Mouse (Mus musculus) MEL (cell line): ENCODE measurements around the gene Akap17b. TPM values are rescaled to one million over a fixed set of nuclear protein-coding genes. Genes with fewer than 3 reads are reported as not detected.

Source experiments
- DNase-seq: peaks from one replicate; pipeline ENCODE4 v3.0.0; 2011; ENCODE audit warnings: low read depth, low spot score
- H3K27ac ChIP-seq: 2 replicates; pipeline ENCODE4 v1.5.1; 2012; ENCODE audit warnings: low read depth, mild to moderate bottlenecking, control low read depth, low read length, moderate library complexity; ENCODE audit not compliant: control insufficient read depth
- H3K27me3 ChIP-seq, 2 experiments: fragments of 150-350 bp in 1 of 2; sonication (generic) in 1 of 2; 2 replicates each; pipeline ENCODE4 v1.6.1; 2012; ENCODE audit warnings: low read length in 2 of 2, mild to moderate bottlenecking in 2 of 2, improper control_type of control experiment in 1 of 2, moderate library complexity in 1 of 2; ENCODE audit not compliant: insufficient read depth in 2 of 2, control insufficient read depth in 1 of 2
- H3K36me3 ChIP-seq, 2 experiments: 2 replicates each; pipeline ENCODE4 v1.6.1; 2012 to 2014; ENCODE audit warnings: low read length in 2 of 2, improper control_type of control experiment in 1 of 2, inconsistent platforms in 1 of 2, mild to moderate bottlenecking in 1 of 2; ENCODE audit not compliant: insufficient read depth in 2 of 2, control insufficient read depth in 1 of 2
- H3K4me1 ChIP-seq, 2 experiments: fragments of 150-350 bp in 1 of 2; sonication (generic) in 1 of 2; 2 replicates each; pipeline ENCODE4 v1.6.1; 2012; ENCODE audit warnings: low read length in 2 of 2, improper control_type of control experiment in 1 of 2, mild to moderate bottlenecking in 1 of 2; ENCODE audit not compliant: insufficient read depth in 2 of 2, control insufficient read depth in 1 of 2
- H3K4me3 ChIP-seq, 2 experiments: fragments of 150-350 bp in 1 of 2; sonication (generic) in 1 of 2; 2 replicates each; pipeline ENCODE4 v1.5.1; 2012; ENCODE audit warnings: low read depth in 2 of 2, low read length in 2 of 2, mild to moderate bottlenecking in 2 of 2, moderate library complexity in 2 of 2, control low read depth in 1 of 2, improper control_type of control experiment in 1 of 2; ENCODE audit not compliant: control insufficient read depth in 1 of 2, insufficient read depth in 1 of 2
- H3K79me2 ChIP-seq: 2 replicates; pipeline ENCODE4 v1.6.1; 2012; ENCODE audit warnings: mild to moderate bottlenecking, low read length, moderate library complexity; ENCODE audit not compliant: control insufficient read depth, poor library complexity, insufficient read depth
- H3K9ac ChIP-seq: 2 replicates; pipeline ENCODE4 v1.6.1; 2012; ENCODE audit warnings: low read depth, mild to moderate bottlenecking, control low read depth, low read length, moderate library complexity; ENCODE audit not compliant: control insufficient read depth, poor library complexity, severe bottlenecking
- H3K9me3 ChIP-seq: fragments of 150-350 bp; sonication (generic); replicated peaks from 2 replicates; pipeline ENCODE4 v1.6.1; 2012; ENCODE audit warnings: mild to moderate bottlenecking, low read length, improper control_type of control experiment, moderate library complexity; ENCODE audit not compliant: insufficient read depth
- CTCF ChIP-seq, 3 experiments: IDR thresholded peaks in 2 of 3; conservative IDR thresholded peaks in 1 of 3; 2 replicates each; pipeline ENCODE4 v1.5.1; 2011 to 2012; ENCODE audit warnings: low read length in 3 of 3, low read depth in 2 of 3, mild to moderate bottlenecking in 2 of 3, improper control_type of control experiment in 1 of 3, inconsistent platforms in 1 of 3, mixed read lengths in 1 of 3, moderate library complexity in 1 of 3; ENCODE audit not compliant: control insufficient read depth in 1 of 3, insufficient read depth in 1 of 3, poor library complexity in 1 of 3, severe bottlenecking in 1 of 3
- E2F4 ChIP-seq: IDR thresholded peaks from 2 replicates; pipeline ENCODE4 v1.6.1; 2011; ENCODE audit warnings: low read depth, low read length, improper control_type of control experiment, borderline replicate concordance
- GABPA ChIP-seq: IDR thresholded peaks from 2 replicates; pipeline ENCODE4 v1.6.1; 2012; ENCODE audit warnings: low read depth, mild to moderate bottlenecking, inconsistent platforms, low read length, improper control_type of control experiment, moderate library complexity
- MAX ChIP-seq: IDR thresholded peaks from 2 replicates; pipeline ENCODE4 v1.6.1; 2011; ENCODE audit warnings: low read length, improper control_type of control experiment
- MAZ ChIP-seq: IDR thresholded peaks from 2 replicates; pipeline ENCODE4 v1.6.1; 2012; ENCODE audit warnings: low read depth, mild to moderate bottlenecking, inconsistent platforms, low read length, improper control_type of control experiment
- MYC ChIP-seq: IDR thresholded peaks from 2 replicates; pipeline ENCODE4 v1.6.1; 2011; ENCODE audit warnings: low read depth, mild to moderate bottlenecking, low read length, improper control_type of control experiment, moderate library complexity
- RAD21 ChIP-seq: IDR thresholded peaks from 2 replicates; pipeline ENCODE4 v1.6.1; 2011; ENCODE audit warnings: mild to moderate bottlenecking, low read depth, low read length, improper control_type of control experiment
- SIN3A ChIP-seq: IDR thresholded peaks from 2 replicates; pipeline ENCODE4 v1.6.1; 2012; ENCODE audit warnings: low read length, improper control_type of control experiment, inconsistent platforms
- SMC3 ChIP-seq: IDR thresholded peaks from 2 replicates; pipeline ENCODE4 v1.6.1; 2011; ENCODE audit warnings: low read depth, low read length, improper control_type of control experiment
- TAL1 ChIP-seq: IDR thresholded peaks from 2 replicates; pipeline ENCODE4 v1.6.1; 2012; ENCODE audit warnings: mild to moderate bottlenecking, inconsistent platforms, low read length, moderate library complexity, mixed read lengths
- UBTF ChIP-seq: IDR thresholded peaks from 2 replicates; pipeline ENCODE4 v1.6.1; 2012; ENCODE audit warnings: low read depth, mild to moderate bottlenecking, inconsistent platforms, low read length, improper control_type of control experiment, moderate library complexity, borderline replicate concordance; ENCODE audit not compliant: insufficient read depth
- ZC3H11A ChIP-seq: IDR thresholded peaks from 2 replicates; pipeline ENCODE4 v1.6.1; 2012; ENCODE audit warnings: low read depth, mild to moderate bottlenecking, inconsistent platforms, low read length, improper control_type of control experiment
- ZKSCAN1 ChIP-seq: IDR thresholded peaks from 2 replicates; pipeline ENCODE4 v1.6.1; 2012; ENCODE audit warnings: low read depth, mild to moderate bottlenecking, inconsistent platforms, low read length, improper control_type of control experiment, moderate library complexity
- polyA plus RNA-seq, 2 experiments: library from polyadenylated mRNA; stranded (reverse) in 1 of 2; unstranded in 1 of 2; fragments of >175 nt in 1 of 2; fragments of >200 nt in 1 of 2; gene quantifications; 2 replicates each; pipeline versions ENCODE4 v1.2.1 to v1.2.4; 2012; ENCODE audit warnings: low replicate concordance in 2 of 2, low read depth in 1 of 2; ENCODE audit not compliant: insufficient read length in 2 of 2, insufficient read depth in 1 of 2, missing spikeins in 1 of 2
- total RNA-seq: library from RNA; depleted of rRNA; stranded (reverse); fragments of 300-350 nt; gene quantifications from 2 replicates; pipeline ENCODE4 v1.2.3, GENCODE M21; 2012

The Akap17b gene
- total and polyA plus RNA-seq, 3 experiments = 1.3 to 1.6 TPM; not detected in 1

DNA sequence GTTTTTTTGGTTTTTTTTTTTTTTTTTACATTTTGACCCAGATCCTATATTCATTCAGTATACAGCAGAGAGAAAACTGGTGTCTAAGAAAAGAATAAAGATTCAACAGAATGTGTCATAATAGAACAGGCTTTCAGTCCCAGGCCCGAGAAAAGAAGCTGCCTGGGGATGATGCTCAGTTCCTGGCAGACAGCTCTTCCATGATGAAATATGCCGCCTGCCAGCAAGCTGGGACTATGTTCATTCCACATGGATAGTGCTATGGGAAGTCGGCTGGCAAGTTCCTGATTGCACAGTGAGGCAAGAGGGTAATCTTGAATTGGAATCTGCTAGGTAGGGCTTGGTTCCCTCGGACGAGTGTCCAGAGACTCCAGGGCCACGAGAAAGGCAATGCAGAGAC, 5.1 kb downstream of the Akap17b start:
- Histone ChIP-seq H3K4me1 (no peaks in the 10 kb centered on the region), H3K79me2 (no peaks in the 10 kb centered on the region; the same call in 1 of the 2 replicates), H3K4me3 (no peak overlapping the region), H3K9ac (no peak overlapping the region), H3K36me3 (peaks cover 0 to 3% of the 10 kb centered on the region in 2 experiments; a peak in 2 of 4 replicates), H3K9me3 (no peaks in the 10 kb centered on the region), H3K27ac (no peak overlapping the region), H3K27me3 (no peaks in the 10 kb centered on the region)
- TF ChIP-seq UBTF = no peak
- no peak for TF ChIP-seq TAL1
- no peak for DNase-seq

DNA sequence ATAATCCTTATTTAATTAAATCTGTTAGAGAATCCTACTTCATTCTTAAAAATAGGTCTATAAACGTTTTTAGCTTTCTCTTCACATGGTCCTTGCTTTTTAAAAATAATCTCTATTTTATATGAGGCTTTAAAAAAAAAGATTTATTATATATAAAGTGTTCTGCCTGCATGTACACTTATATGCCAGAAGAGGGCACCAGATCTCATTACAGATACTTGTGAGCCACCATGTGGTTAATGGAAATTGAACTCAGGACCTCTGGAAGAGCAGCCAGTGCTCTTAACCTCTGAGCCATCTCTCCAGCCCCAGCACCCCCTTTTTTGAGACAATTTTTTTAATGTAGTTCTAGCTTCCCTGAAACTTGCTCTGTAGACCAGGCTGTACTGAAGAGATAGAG, 14.4 kb downstream of the Akap17b start:
- DNase-seq = peak; percentile 25
- Histone ChIP-seq H3K27me3 (no peaks in the 10 kb centered on the region), H3K79me2 (no peaks in the 10 kb centered on the region), H3K27ac (no peak overlapping the region), H3K4me1 (no peaks in the 10 kb centered on the region; a peak in 1 of 4 replicates), H3K9ac (no peak overlapping the region), H3K36me3 (no peaks in the 10 kb centered on the region), H3K9me3 (no peaks in the 10 kb centered on the region), H3K4me3 (no peak overlapping the region)
- TF ChIP-seq RAD21 = peak; percentile 35
- TF ChIP-seq SMC3 = peak; percentile 46
- no peak for TF ChIP-seq MAX
- TF ChIP-seq CTCF (IDR thresholded peaks at IDR 0.05 in 2 of 3, conservative IDR thresholded peaks at IDR 0.05 in 1 of 3; ENCODE audit: control insufficient read depth in 1 of 3, insufficient read depth in 1 of 3, low read depth in 2 of 3, low read length in 3 of 3, poor library complexity in 1 of 3, severe bottlenecking in 1 of 3) = peak in 1 of 3 experiments; percentile 42; a peak in 3 of 6 replicates
- TF ChIP-seq MAZ = no peak
- TF ChIP-seq E2F4 = no peak
- TF ChIP-seq ZKSCAN1 = no peak
- 0 out of 2 replicates have a peak, but pooled peaks have one; percentile 42 for TF ChIP-seq MYC
- TF ChIP-seq SIN3A = no peak
- peak; percentile 21; the same call in 1 of the 2 replicates for TF ChIP-seq ZC3H11A

DNA sequence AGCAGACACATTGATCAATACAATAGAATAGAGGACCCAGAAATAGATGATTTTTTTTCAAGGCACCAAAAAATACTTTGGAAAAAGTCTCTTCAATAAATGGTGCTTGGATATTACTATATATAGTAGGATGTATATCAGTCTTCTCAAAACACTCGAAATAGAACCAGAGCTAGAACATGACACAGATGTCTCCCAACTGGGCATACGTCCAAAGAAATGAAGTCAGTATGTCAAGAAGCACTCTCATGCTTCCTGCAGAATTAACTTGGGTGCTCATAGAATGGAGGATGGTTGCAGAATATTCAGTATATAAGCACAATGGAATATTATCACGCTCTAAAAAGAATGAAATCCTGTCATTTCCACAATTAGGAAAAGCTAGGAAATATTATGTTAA, 17.1 kb downstream of the Akap17b start:
- Histone ChIP-seq H3K4me3 (no peak overlapping the region), H3K9me3 (no peaks in the 10 kb centered on the region), H3K27ac (no peak overlapping the region), H3K36me3 (no peaks in the 10 kb centered on the region), H3K9ac (no peak overlapping the region), H3K4me1 (no peaks in the 10 kb centered on the region; a peak in 1 of 4 replicates), H3K79me2 (no peaks in the 10 kb centered on the region), H3K27me3 (no peaks in the 10 kb centered on the region)
- TF ChIP-seq GABPA = no peak
- no peak for DNase-seq
